Mouse (Mus musculus): ENCODE data around the gene Zfp386. TPM values are rescaled to one million over a fixed set of nuclear protein-coding genes. Genes with fewer than 3 reads are reported as not detected.

Zfp386 gene
- polyA plus RNA-seq, 1 experiment: 38.4 TPM

DNA sequence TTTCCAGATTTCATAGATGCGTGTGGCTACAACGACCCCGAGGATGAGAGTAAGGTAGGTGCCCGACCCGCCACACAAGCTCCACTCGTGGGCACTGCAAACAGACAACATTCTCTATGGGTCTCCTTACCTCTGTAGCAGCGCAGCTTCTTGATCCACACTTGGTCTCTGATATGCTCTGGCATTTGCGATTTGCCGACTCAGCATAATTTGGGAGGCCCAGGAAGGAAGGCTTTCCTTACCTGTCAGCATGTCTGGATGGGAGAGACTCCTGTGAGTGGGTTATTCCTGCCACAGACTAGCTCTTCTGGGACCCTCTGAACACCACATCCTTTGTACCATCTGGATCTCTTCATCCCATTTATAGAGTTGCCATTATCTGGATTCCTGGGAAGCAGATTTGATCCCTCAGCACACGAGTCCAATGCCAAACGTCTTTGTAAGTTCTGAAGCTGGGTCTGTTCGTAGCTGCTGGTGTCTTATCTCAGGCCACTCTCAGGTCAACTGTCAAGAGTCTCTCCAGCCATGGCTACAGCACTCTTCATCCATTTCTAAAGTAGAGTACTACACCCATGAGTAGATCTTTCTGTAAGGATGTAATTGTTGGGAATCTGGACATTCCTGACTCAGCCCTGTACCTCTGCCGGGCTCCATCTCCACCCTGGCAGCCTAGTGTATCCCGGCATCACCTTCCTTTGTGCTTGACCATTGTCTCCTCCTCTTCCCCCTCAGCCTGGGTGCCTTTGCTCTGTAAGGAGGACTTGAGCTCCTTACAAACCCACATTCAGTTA, 47.4 kb downstream of the Zfp386 start:
- no peak for DNase-seq (ENCODE audit: low read depth)
- no peak for TF ChIP-seq CTCF (IDR thresholded peaks at IDR 0.05; ENCODE audit: borderline replicate concordance, extremely low read depth, insufficient read depth, insufficient read length)
- no peak for TF ChIP-seq POLR2A (IDR thresholded peaks at IDR 0.05; ENCODE audit: borderline replicate concordance, extremely low read depth, insufficient read depth, insufficient read length, poor library complexity, severe bottlenecking)

- TF ChIP-seq POLR2A (IDR thresholded peaks at IDR 0.05; ENCODE audit: borderline replicate concordance, extremely low read depth, insufficient read depth, insufficient read length, poor library complexity, severe bottlenecking) (no peak), CTCF (IDR thresholded peaks at IDR 0.05; ENCODE audit: borderline replicate concordance, extremely low read depth, insufficient read depth, insufficient read length) (no peak)
- no peak for DNase-seq (ENCODE audit: low read depth)
These were observed 48.9 kb downstream of the Zfp386 start for GRCm38 (mm10) chr12:116096361-116096904.

- no peak for DNase-seq (ENCODE audit: low read depth)
- no peak for TF ChIP-seq CTCF (IDR thresholded peaks at IDR 0.05; ENCODE audit: borderline replicate concordance, extremely low read depth, insufficient read depth, insufficient read length)
These were observed 49.6 kb downstream of the Zfp386 start for GRCm38 (mm10) chr12:116097166-116097565.

DNA sequence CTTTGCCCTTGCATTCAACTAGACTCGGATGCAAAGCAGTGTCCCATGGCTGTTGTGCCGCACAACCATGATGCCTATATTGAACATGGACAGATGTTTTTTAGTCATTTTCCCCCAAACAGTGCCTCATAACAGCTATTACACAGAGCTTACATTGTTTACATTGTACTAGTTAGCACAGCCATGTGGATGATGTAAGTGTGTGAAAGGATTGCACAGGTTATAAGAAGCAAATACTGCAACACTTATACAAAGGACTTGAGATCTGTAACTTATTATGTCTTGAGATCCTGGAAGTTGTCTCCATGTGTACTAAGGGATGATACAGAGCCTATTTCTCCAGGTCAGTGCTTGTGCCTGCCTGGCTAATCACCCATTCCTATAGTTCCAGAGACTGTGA, 54.4 kb downstream of the Zfp386 start:
- TF ChIP-seq POLR2A (IDR thresholded peaks at IDR 0.05; ENCODE audit: borderline replicate concordance, extremely low read depth, insufficient read depth, insufficient read length, poor library complexity, severe bottlenecking) (no peak), CTCF (IDR thresholded peaks at IDR 0.05; ENCODE audit: borderline replicate concordance, extremely low read depth, insufficient read depth, insufficient read length) (no peak)
- no peak for DNase-seq (ENCODE audit: low read depth)

DNA sequence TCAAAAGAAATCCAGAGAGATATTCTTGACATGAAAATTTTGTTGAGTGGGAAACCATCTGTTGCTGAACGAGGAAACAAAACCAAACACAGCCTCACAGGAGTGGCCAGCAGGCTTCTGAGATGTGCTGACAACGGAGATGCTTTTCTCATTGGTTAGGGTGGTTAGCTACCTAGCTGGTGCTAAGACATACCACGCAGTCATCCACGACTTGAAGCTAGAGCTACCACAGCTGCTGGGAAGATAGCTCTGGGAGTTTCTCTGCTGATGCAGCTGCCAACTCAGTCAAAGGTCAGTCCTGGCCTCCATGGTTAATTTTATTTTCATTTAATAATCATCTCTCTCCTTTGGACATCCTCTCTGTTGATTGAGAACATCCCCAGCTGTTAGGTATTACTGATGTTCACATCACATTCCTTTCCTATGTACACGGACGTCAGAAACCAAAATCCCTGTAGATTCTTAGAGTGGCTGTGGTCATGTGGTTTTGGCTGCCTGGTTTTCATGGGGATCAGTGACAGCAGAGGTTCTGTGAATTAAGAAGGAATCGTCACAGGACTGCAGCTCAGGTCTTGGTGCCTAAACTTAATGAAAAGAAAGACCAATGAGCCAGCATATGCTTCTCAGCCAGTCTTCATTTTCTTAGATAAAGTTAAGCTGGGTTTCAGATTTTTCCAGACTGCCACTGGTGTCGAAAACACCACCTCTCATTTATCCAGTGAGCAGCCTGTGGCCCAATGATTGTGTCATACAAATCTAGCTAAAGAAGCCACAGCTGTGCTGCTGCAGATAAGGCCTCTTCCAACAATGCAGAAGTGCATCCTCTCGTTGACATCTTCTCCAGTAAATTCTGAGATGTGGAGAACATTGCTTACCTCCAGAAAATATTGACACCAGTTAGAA, 62.2 kb downstream of the Zfp386 start:
- TF ChIP-seq CTCF (IDR thresholded peaks at IDR 0.05; ENCODE audit: borderline replicate concordance, extremely low read depth, insufficient read depth, insufficient read length): no peak
- TF ChIP-seq POLR2A (IDR thresholded peaks at IDR 0.05; ENCODE audit: borderline replicate concordance, extremely low read depth, insufficient read depth, insufficient read length, poor library complexity, severe bottlenecking): no peak
- DNase-seq (ENCODE audit: low read depth): no peak

- no peak for DNase-seq (ENCODE audit: low read depth)
- TF ChIP-seq POLR2A (IDR thresholded peaks at IDR 0.05; ENCODE audit: borderline replicate concordance, extremely low read depth, insufficient read depth, insufficient read length, poor library complexity, severe bottlenecking) (no peak), CTCF (IDR thresholded peaks at IDR 0.05; ENCODE audit: borderline replicate concordance, extremely low read depth, insufficient read depth, insufficient read length) (no peak)
These were observed 63.6 kb downstream of the Zfp386 start for GRCm38 (mm10) chr12:116111007-116111694.

Other genes with a start within 250 kb of the Zfp386 start
- gene Vipr2, start 30.0 kb downstream of the Zfp386 start, polyA plus RNA-seq (2012; rRNA removed): 1.7 and 2.1 TPM in 2 replicates
- 12.7 and 15.8 TPM in 2 replicates for gene Wdr60, start 215.3 kb downstream of the Zfp386 start, polyA plus RNA-seq (2012; rRNA removed)
- not detected in 2 replicates for gene Gm11027, start 227.7 kb downstream of the Zfp386 start, polyA plus RNA-seq (2012; rRNA removed)
- gene Esyt2, start 233.5 kb downstream of the Zfp386 start, polyA plus RNA-seq (2012; rRNA removed): 8.5 and 13.4 TPM in 2 replicates

Measured in brain, embryonic 14.5 days (tissue).